In the genomic region with DNA sequence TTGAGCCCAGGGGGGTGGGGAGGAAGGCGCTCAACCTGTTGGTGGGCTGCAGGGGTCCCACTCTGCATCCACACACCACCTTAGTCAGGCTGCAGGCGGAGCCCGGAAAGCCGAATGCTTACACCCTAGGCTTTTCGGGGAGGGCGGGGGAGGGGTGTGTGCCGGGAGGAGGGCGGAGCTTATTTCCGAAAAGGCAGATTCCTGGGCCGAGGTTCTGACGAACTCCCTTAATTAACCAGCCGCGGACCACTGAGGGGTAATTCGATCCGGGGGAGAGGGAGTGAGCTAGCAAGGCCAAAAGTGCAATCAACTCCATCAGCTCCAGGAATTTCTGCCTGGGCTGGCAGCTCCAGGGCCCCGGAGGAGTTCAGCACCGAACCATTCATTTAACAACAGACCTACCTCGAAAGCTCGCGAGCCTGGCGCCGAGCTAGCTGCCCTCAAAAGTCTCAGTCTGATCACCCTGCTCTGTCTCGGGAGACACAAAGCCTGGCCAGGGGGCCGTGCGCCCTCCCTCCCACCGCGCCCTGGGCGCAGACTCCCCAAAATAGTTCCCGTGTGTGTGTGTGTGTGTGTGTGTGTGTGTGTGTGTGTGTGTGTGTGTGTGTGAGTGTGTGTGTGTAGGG, we compare ENCODE assay signal across 8 mouse cellular contexts. TPM values are rescaled to one million over a fixed set of nuclear protein-coding genes. Genes with fewer than 3 reads are reported as not detected.
DNase-seq lines count a peak whose midpoint lies in the region; ATAC-seq and TF ChIP-seq lines count a peak whose summit lies in the region.

No protein-coding gene starts in this region.

- peaks cover 8% of the 10 kb centered on the region; the same call in 1 of the 2 replicates for H3K79me2 ChIP-seq in liver, adult 2 months (ENCODE audit: control insufficient read depth, insufficient read depth, low read length)

- H3K9ac ChIP-seq in embryonic facial prominence, embryonic 13.5 days = peak overlapping the region; percentile 87
- peak overlapping the region; percentile 75 for H3K9ac ChIP-seq in kidney, embryonic 14.5 days (ENCODE audit: low read depth, low read length)
- H3K9ac ChIP-seq in liver, adult 2 months (ENCODE audit: low read depth, low read length) = peak overlapping the region; percentile 83
- peak overlapping the region; percentile 63 for H3K9ac ChIP-seq in stomach, embryonic 14.5 days (replicated peaks; ENCODE audit: low read depth, low read length)

- TF ChIP-seq POLR2A in liver, adult 2 months (IDR thresholded peaks at IDR 0.05; ENCODE audit: extremely low read depth, insufficient read depth, low read length) = peak; percentile 51

- WGBS in embryonic facial prominence, embryonic 13.5 days = 0% methylated on average over 29 of the region's 29 CpGs
- under 1% methylated on average over 29 of the region's 29 CpGs for WGBS in heart, embryonic 10.5 days
- under 1% methylated on average over 28 of the region's 29 CpGs for WGBS in kidney, embryonic 14.5 days
- under 1% methylated on average over 28 of the region's 29 CpGs for WGBS in liver, adult 2 months
- under 1% methylated on average over 28 of the region's 29 CpGs for WGBS in stomach, embryonic 14.5 days

- peaks cover 18% of the 10 kb centered on the region for H3K4me1 ChIP-seq in embryonic facial prominence, embryonic 13.5 days
- peaks cover 8% of the 10 kb centered on the region; the same call in 1 of the 2 replicates for H3K4me1 ChIP-seq in heart, embryonic 10.5 days
- H3K4me1 ChIP-seq in kidney, embryonic 14.5 days (ENCODE audit: control insufficient read depth, insufficient read depth, low read length) = peaks cover 12% of the 10 kb centered on the region; the same call in 1 of the 2 replicates
- H3K4me1 ChIP-seq in liver, adult 2 months (ENCODE audit: control insufficient read depth, insufficient read depth, low read length) = peaks cover 9% of the 10 kb centered on the region; the same call in 1 of the 2 replicates
- peaks cover 5% of the 10 kb centered on the region; the same call in 1 of the 2 replicates for H3K4me1 ChIP-seq in stomach, embryonic 14.5 days (ENCODE audit: control insufficient read depth, insufficient read depth, low read length)

- peak overlapping the region; percentile 96 for H3K27ac ChIP-seq in embryonic facial prominence, embryonic 13.5 days
- H3K27ac ChIP-seq in heart, embryonic 10.5 days = peak overlapping the region; percentile 88
- peak overlapping the region; percentile 94 for H3K27ac ChIP-seq in kidney, embryonic 14.5 days (ENCODE audit: low read depth, low read length)
- peak overlapping the region; percentile 96 for H3K27ac ChIP-seq in liver, adult 2 months (replicated peaks; ENCODE audit: insufficient read depth, low read depth, low read length)
- H3K27ac ChIP-seq in stomach, embryonic 14.5 days (ENCODE audit: low read length) = peak overlapping the region; percentile 94

- peak; percentile 84 for ATAC-seq in embryonic facial prominence, embryonic 13.5 days (ENCODE audit: insufficient number of reproducible peaks, insufficient read depth, low FRiP score, low TSS enrichment, low read depth)
- ATAC-seq in kidney, embryonic 14.5 days (ENCODE audit: low FRiP score, low TSS enrichment) = peak; percentile 88
- peak; percentile 49 for ATAC-seq in monocyte, adult 5-6 weeks (replicated peaks; ENCODE audit: insufficient number of reproducible peaks, low FRiP score, low TSS enrichment, poor library complexity, severe bottlenecking)
- ATAC-seq in stomach, embryonic 14.5 days (ENCODE audit: insufficient number of reproducible peaks, insufficient read depth, low FRiP score, low read depth) = peak; percentile 83

- DNase-seq in A20 (ENCODE audit: low read depth, low spot score) = peak; percentile 88
- DNase-seq in adrenal gland, postnatal 25 days = peak; percentile 73
- peak; percentile 91 for DNase-seq in heart, embryonic 10.5 days (ENCODE audit: low spot score)
- peak; percentile 86 for DNase-seq in liver, adult 2 months (ENCODE audit: extremely low read depth, low read depth, low spot score)

- no peaks in the 10 kb centered on the region for H3K9me3 ChIP-seq in embryonic facial prominence, embryonic 13.5 days
- H3K9me3 ChIP-seq in heart, embryonic 10.5 days = no peaks in the 10 kb centered on the region
- H3K9me3 ChIP-seq in kidney, embryonic 14.5 days (ENCODE audit: control insufficient read depth, low read length) = no peaks in the 10 kb centered on the region
- no peaks in the 10 kb centered on the region for H3K9me3 ChIP-seq in stomach, embryonic 14.5 days (ENCODE audit: control insufficient read depth, low read depth, low read length)

- peak overlapping the region; percentile 72 for H3K4me3 ChIP-seq in embryonic facial prominence, embryonic 13.5 days
- H3K4me3 ChIP-seq in heart, embryonic 10.5 days = peak overlapping the region; percentile 64
- peak overlapping the region; percentile 59 for H3K4me3 ChIP-seq in kidney, embryonic 14.5 days (ENCODE audit: low read length)
- peak overlapping the region; percentile 82 for H3K4me3 ChIP-seq in liver, adult 2 months (ENCODE audit: insufficient read depth, low read depth, low read length)
- H3K4me3 ChIP-seq in stomach, embryonic 14.5 days (ENCODE audit: low read depth, low read length) = peak overlapping the region; percentile 68

- TF ChIP-seq CTCF in liver, adult 2 months (IDR thresholded peaks at IDR 0.05; ENCODE audit: low read depth, low read length) = no peak

- peaks cover 23% of the 10 kb centered on the region for H3K36me3 ChIP-seq in embryonic facial prominence, embryonic 13.5 days
- peaks cover 5% of the 10 kb centered on the region for H3K36me3 ChIP-seq in heart, embryonic 10.5 days
- 0 out of 2 replicates have a peak, but pooled peaks cover 3% of the 10 kb centered on the region for H3K36me3 ChIP-seq in kidney, embryonic 14.5 days (ENCODE audit: control insufficient read depth, insufficient read depth, low read length)
- peaks cover 6% of the 10 kb centered on the region; the same call in 1 of the 2 replicates for H3K36me3 ChIP-seq in liver, adult 2 months (ENCODE audit: control insufficient read depth, insufficient read depth, low read length)
- H3K36me3 ChIP-seq in stomach, embryonic 14.5 days (ENCODE audit: control insufficient read depth, insufficient read depth, low read length) = peaks cover 4% of the 10 kb centered on the region; the same call in 1 of the 2 replicates

- H3K4me2 ChIP-seq in embryonic facial prominence, embryonic 13.5 days = peak overlapping the region; percentile 82
- H3K4me2 ChIP-seq in kidney, embryonic 14.5 days (replicated peaks; ENCODE audit: low read depth, low read length) = peak overlapping the region; percentile 94
- peak overlapping the region; percentile 82 for H3K4me2 ChIP-seq in stomach, embryonic 14.5 days (replicated peaks; ENCODE audit: low read depth, low read length)

- no peaks in the 10 kb centered on the region for H3K27me3 ChIP-seq in embryonic facial prominence, embryonic 13.5 days
- H3K27me3 ChIP-seq in heart, embryonic 10.5 days (ENCODE audit: insufficient read depth, poor library complexity, severe bottlenecking) = no peaks in the 10 kb centered on the region
- no peaks in the 10 kb centered on the region for H3K27me3 ChIP-seq in kidney, embryonic 14.5 days (ENCODE audit: control insufficient read depth, insufficient read depth, low read length)
- no peaks in the 10 kb centered on the region for H3K27me3 ChIP-seq in liver, adult 2 months (ENCODE audit: control insufficient read depth, insufficient read depth, low read length)
- no peaks in the 10 kb centered on the region for H3K27me3 ChIP-seq in stomach, embryonic 14.5 days (ENCODE audit: control insufficient read depth, insufficient read depth, low read length)

RNA-seq across cellular contexts. Expression of a gene that starts 2.1 kb away (rescaled TPM):
- total RNA-seq in adrenal gland, postnatal 25 days (2021) = 36.8 and 37.2 TPM in 2 replicates
- 63.7 and 64.8 TPM in 2 replicates for polyA plus RNA-seq in embryonic facial prominence, embryonic 13.5 days (2015; fragmentation: Nextera tagmentation; extraction: Ambion mirVana)
- 12.4 and 18.2 TPM in 2 replicates for polyA plus RNA-seq in heart, embryonic 10.5 days (2016; fragmentation: Nextera tagmentation; extraction: Ambion mirVana)
- polyA plus RNA-seq in kidney, embryonic 14.5 days (2014; fragmentation: Nextera tagmentation; extraction: Ambion mirVana) = 36.1 and 42.9 TPM in 2 replicates
- total RNA-seq in liver, adult 2 months (2014; rRNA removed) = 13.6 and 20.9 TPM in 2 replicates
- polyA plus RNA-seq in liver, adult 2 months (2012; rRNA removed) = 7.3 and 11.6 TPM in 2 replicates
- 13.0 to 33.2 TPM (median 18.8 TPM) in 3 replicates for total RNA-seq in monocyte, adult 5-6 weeks (2017)
- polyA plus RNA-seq in stomach, embryonic 14.5 days (2014; fragmentation: Nextera tagmentation; extraction: Ambion mirVana) = 40.8 and 43.0 TPM in 2 replicates

Comparison
In these comparisons a context has a peak if more than half of its experiments do, and no peak if none do; other contexts are left out.
1. Peak in every context shown above with its lines: DNase-seq, ATAC-seq, H3K4me3 ChIP-seq and H3K27ac ChIP-seq.